Mouse (Mus musculus) T-cell, adult 66 days (primary cell): Measurements from ENCODE around the gene Mad2l1. TPM values are rescaled to one million over a fixed set of nuclear protein-coding genes. Genes with fewer than 3 reads are reported as not detected.

Source experiments
- total RNA-seq, 2 experiments: library from RNA; stranded (reverse); gene quantifications; 3 replicates in 1 of 2; 4 replicates in 1 of 2; pipeline ENCODE4 v1.2.4; 2023

Gene Mad2l1
- total RNA-seq: 10 to 100 TPM; 14.4 to 17.5 TPM

GRCm38 (mm10) chr6:66535028-66535862, at the start of gene Mad2l1:
Gene Mad2l1, plus strand, starts transcription at chr6:66535390.

GRCm38 (mm10) chr6:66559996-66560395, 24.8 kb downstream of the Mad2l1 start, which contains the start of gene Vmn1r32:
Gene Vmn1r32, minus strand, starts transcription at chr6:66560096.

Other genes starting within 250 kb of the Mad2l1 start
- not detected for gene Vmn1r32, start 24.7 kb downstream of the Mad2l1 start, total RNA-seq
- not detected for gene Vmn1r33, start 82.9 kb downstream of the Mad2l1 start, total RNA-seq
- not detected for gene Vmn1r34, start 108.5 kb downstream of the Mad2l1 start, total RNA-seq
- not detected for gene Vmn1r35, start 150.5 kb downstream of the Mad2l1 start, total RNA-seq
- gene Vmn1r36, start 183.8 kb downstream of the Mad2l1 start, total RNA-seq: not detected
- gene Vmn1r37, start 194.0 kb downstream of the Mad2l1 start, total RNA-seq: not detected
- gene Vmn1r38, start 247.2 kb downstream of the Mad2l1 start, total RNA-seq: not detected